Mouse (Mus musculus) embryo, embryonic 11 days (tissue): ENCODE data around the gene Naa20.

Experiments used
- DNase-seq: peaks from one replicate; pipeline ENCODE4 v3.0.0-alpha.2; 2015

Gene Naa20

DNA sequence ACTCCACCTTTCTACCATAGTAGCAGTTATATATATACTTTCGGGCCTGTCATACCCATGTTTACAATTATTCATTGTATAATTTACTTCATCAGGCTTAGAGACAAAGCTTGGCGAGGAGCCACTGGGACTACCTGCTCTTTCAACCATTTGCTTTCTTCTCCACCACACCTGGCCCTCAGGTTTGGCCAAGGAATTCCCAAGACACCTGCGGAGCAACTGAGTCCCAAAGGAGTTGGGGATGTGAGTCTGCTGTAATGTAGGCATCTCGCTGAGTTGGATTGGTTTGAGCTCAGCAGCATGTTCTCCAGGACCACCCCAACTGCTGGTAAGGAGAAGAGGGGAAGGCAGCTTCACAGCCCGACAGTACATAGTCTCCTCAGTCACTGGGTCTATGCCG, at the start of gene Naa20:
Gene Naa20, plus strand, starts transcription at position 239 of the 400 bp plus-strand sequence.
- no peak for DNase-seq

DNA sequence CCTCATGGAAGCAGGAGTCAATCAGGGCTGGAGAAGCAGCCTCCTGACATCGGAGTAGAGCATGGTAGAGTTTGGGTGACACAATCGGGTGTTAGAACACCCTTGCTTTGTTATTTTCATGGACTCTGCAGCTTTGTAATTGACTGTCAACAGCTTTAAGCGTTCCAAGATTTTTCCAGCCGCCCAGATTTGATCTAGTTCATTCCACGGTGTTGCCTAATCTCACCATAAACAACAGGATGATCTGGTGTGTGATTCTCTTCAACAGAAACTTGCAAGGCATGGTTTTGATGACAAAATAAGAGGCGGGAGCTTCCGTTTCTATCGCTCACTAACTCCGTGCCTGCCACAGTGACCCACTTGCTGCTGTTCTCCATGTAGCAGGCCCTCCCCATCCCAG, 46.1 kb upstream of the Naa20 start:
- DNase-seq, result no peak

DNA sequence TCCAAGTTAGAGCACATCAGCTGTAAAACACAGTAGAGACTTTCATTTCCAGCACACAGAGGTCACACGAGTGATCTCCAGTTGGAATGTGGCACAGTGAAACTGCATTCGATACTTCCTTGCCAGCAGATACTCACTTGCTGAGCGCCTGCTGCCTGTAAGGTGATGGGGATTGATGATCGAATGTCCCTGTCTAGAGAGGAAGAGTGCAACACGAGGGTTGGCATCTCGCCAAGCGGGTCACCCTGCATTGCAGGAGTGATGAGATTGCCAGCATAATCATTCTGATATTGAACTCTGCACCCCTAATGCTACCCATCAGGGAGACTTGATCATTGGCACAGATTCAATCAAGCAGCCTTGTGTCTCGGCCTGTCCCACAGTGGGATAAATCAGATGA, 44.0 kb upstream of the Naa20 start:
- no peak for DNase-seq

DNA sequence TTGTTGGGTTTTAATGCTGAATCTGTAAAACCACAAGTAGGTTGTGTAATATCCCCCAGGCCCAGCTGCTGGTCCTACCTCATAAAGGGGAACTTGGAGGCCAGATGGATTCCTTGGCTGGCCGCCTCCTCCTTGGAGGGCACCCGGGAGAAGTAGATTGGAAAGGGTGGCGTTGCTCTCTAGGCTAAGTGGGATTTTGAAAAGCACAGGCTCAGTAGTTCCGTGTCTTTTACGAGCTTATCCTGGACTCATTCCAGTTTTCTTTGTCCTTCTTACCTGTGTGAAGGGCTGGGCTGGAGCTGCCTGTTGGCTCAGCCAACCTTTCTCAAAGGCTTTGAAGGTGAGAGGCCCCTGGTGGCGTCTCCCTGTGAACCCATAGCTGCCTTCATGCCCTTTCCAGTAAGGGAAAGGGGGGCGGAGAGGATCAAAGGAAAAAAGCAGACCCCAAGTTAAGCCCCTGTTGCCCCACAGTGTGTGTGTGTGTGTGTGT, 42.4 kb upstream of the Naa20 start:
- peak; percentile 49 for DNase-seq

DNA sequence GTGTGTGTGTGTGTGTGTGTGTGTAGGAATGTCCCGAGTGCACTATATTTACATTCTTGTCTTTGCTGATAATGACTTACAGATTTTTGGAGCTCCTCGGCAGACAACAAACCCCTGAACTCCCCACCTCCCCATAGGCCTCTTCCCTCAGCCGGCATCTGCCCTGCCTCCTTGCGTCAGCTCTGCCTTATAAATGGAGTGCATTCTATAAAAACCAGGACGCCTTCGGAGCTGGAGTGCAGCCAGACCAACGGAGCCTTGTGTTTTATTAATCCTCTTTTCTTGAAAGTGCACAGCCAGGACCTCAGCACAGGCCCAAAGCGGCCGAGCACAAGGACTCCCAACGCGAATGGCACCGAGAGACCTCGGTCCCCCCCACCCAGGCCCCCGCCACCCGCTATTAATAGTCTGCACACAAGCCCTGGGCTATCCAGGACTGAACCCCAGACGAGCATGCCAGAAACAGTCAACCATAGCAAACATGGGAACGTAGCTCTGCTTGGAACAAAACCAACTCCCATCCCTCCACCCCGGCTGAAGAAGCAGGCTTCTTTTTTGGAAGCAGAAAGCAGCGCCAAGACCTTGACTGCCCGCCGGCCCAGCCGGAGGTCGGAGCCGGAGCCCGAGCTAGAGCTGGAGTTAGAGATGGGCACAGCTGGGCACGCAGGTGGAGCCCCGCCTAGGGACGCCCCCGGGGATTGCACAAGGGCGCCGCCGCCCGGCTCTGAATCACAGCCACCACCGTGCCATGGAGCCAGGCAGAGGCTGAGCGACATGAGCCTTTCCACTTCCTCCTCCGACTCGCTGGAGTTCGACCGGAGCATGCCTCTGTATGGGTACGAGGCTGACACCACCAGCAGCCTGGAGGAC, 41.7 kb upstream of the Naa20 start:
- DNase-seq, result peak; percentile 76

DNA sequence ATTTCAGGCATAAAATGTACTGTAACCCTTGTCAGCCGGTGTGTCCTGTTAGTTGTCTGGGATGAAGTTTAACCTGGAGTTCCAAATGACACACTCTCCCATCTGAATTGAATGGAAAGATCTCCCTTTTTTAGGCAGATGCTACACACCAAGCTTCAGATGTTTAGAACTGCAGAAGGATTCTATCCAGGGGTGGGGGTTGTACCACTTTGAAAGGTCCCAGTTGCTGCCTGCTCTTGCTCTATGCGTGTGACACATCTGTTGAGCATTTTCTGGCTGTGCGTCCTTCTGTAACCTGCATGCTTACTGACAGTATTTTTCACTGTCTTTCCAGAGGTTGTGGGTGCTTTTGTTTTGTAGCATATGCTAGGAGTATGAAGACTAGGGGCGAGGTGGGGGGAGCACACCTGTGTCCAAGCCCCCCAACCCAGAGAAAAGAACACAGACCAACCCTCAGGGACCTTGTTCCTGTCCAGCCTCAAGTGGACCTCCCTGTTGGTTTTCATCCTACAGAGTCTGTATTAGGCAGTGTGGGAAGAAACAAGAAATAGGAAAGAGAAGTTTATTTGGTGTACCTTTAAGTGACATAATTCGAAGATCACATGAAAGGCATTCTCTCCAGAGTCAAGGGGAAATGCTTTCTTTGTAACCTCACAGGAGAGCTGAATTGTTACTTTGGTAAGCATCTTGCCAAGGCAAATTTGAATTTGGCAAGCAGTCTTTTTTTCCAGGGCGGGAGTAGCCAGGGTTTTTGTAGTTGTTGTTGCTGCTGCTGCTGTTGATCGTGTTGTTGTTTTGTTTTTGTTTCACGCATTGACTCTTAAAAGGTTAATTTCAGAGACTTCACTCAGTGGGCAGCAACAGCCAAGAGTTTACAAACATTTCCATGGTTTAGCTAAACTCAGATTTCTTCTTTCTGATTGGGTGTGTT, 40.4 kb upstream of the Naa20 start:
- peak; percentile 23 for DNase-seq

DNA sequence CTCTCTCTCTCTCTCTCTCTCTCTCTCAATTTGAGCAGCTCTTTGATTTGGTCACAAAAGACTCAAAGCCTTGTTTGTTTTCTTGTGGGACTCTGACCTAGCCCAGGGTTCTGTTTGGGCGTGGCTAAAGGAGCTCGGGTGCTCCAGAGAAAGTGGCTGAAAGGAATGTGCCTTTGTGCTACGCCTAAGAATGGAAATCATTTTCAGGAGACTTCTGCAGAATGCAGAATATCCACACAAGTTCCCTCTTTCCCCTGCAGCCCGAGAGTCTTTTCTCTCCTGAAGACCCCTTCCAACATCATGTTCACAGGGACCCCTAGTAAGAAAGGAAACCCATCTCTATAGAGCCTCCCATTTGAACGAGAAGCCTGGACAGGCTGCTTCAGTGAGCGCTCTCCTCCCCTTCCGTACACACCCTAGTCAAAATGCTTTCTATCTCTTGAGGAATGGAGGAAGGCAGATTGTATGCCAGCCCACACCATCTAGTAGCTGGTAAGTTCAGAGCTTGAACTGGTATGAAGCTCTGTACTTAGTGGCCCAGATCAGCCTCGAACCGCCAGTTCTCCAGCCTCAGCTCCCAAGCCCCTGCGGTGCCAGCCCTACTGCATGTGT, 39.6 kb upstream of the Naa20 start:
- peak; percentile 62 for DNase-seq

DNA sequence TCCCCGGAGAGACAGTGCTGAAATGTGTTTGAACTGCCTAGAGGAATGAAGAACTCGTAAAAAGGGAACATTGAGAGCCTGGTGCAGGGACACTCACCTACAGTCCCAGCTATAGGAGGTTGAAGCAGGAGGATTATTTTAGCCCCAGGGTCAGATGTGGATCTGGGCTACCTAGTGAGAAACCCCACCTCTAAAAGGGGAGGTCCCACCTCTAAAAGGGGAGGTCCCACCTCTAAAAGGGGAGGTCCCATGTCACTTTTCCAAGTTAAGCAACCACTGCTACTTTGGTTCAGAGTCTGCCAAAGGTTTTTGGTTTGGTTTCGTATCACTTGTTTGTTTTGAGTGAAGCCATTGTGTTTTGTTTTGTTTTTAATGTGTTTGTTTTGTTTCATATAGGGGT, 36.6 kb upstream of the Naa20 start:
- no peak for DNase-seq

DNA sequence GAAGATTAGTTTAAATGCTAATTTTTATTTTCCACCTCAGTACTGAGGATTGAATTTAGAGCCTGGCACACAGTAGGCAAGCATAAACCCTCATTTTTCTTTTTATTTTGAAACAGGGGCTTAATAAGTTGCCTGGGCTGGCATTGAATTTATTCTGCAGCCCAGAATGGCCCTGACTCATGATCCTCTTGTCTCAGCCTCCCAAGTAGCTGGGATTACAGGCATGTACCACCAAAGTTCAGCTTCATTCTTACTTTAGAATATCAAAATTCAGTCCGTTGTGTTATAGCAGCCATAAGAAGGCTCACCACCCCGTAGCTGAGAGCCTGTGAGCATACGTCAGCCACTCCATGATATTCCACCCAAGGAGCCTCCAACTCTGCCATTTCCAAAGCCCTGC, 35.7 kb upstream of the Naa20 start:
- no peak for DNase-seq

DNA sequence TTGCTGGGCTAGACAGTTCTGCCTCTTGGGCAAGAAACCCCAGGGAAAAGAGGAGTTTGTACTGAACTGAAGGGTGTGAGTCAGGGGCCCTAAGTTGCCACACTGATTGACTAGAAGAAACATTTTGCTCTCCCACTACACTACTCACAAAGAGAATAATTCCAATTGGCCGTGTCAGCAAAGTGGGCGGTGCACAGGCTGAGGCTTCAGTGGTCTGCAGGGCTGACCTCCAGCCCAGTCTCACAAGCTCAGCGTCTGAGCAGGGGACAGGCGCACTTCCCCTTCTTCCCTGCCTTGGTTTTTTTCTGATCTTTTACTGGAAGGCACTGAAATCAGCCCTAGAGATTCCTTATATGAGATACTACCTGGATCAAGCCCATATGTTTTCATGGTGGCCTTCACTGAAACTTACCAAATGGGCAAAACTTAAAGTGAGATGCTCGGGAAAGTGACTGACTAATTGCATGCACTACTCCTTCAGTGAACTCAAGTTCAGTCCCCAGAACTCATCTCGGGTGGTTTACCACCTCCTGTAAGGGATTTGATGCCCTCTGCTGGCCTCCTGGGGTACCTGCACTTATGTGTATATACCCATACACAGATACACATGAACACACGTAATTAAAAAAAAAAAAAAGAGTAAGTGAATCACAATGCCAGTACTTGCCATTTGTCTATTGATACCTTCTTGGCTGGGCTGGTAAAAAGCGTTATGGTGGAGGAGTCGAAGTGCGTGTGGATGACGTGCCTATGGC, 35.0 kb upstream of the Naa20 start:
- no peak for DNase-seq

DNA sequence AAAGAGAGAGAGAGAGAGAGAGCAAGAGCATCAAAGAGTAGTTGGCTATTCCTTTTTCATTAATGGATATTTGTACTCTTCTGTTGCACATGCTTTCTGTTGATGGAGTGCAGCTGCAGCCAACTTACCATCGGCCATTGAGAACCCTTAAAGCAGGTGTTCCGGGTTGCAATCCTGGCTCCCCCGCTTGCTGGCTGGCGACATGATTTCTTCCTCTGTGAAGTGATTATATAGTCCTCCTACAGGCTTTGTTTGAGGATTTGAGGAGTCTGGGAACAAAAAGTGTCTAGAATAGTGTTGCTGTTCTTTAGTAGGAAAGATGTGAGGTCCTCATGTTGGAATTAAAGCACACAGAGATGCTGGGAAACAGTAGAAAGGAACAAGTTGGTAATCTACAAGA, 30.6 kb upstream of the Naa20 start:
- no peak for DNase-seq

DNA sequence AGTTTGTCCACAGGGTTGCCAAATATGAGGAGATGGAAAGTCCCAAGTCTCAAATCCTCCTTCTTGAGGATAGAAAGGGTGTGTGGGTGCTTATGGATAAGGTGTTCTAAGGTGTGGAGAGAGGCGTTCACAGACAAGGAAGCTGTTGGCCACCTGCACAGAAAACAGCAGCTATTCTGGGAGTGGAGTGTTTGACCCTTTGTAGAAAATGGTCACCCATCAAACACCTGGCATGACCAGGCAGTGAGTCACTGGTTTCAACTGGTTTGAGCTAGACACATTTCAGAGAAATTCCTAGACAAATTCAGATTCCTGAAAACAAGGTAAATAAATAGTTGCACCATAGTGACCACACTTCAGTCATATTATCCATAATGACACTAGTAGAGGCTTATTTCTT, 29.8 kb upstream of the Naa20 start:
- DNase-seq, result no peak

DNA sequence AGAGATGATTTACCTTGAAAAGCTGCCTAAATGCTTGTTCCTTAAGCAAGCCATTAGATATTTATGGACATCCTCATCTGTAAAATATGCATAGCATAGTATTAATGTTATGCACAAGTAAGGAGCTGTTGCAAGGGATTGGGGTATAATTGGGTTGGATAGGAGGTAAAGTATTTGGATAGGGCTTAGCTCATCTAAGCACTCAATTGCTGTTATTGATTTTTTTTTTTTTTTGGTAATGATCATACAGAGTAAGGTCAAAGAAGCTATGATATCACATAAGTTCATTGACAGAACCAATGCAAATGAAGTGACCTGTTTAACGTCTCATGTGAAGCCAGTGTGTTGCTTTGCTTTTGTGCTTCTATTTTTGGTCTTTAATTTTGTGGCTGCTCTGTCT, 27.9 kb upstream of the Naa20 start:
- no peak for DNase-seq

DNA sequence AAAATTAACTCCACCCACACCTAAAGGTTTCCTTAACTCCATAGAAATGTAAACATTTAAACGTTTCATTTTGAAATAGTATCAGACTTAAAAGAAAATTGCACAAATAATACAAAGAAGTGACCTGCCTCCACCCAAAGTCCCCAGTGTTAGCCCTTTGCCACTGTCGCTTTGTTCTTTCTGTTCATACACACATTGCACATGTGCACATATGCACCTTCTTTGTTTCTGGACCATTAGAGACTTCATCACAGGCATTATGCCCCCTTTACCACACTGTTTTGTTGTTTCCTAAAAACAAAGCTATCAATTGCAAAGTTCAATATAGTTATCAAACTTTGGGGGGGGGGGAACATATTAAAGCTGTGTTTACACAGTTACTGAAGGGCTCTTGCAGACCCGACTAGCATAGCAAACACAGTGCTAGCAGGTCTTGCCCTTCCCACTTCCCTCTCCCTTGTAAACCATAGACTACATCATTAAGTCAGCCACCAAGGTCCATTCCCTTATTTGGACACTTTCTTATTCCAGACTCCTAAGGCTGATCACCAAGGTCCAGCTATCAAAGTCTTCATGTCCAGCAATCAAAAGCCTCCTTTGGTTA, 26.9 kb upstream of the Naa20 start:
- no peak for DNase-seq

DNA sequence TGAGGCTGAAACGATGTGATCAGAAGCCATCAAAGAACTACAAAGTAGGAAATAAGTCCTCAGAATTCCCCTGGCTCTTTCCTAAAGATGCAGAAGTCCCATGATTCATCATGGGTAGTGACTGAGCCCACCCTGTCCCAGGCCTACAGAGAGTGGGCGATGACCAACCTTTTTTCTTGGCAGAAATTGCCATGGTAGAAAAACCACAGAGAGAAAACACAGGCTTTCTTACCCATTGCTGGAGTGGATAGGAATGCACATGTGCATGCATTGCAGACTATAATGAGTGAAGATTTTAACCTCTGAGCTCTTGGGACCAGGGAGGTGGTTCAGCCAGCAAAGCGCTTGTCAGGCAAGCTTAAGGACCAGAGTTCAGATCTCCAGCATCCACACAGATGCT, 24.7 kb upstream of the Naa20 start:
- no peak for DNase-seq

DNA sequence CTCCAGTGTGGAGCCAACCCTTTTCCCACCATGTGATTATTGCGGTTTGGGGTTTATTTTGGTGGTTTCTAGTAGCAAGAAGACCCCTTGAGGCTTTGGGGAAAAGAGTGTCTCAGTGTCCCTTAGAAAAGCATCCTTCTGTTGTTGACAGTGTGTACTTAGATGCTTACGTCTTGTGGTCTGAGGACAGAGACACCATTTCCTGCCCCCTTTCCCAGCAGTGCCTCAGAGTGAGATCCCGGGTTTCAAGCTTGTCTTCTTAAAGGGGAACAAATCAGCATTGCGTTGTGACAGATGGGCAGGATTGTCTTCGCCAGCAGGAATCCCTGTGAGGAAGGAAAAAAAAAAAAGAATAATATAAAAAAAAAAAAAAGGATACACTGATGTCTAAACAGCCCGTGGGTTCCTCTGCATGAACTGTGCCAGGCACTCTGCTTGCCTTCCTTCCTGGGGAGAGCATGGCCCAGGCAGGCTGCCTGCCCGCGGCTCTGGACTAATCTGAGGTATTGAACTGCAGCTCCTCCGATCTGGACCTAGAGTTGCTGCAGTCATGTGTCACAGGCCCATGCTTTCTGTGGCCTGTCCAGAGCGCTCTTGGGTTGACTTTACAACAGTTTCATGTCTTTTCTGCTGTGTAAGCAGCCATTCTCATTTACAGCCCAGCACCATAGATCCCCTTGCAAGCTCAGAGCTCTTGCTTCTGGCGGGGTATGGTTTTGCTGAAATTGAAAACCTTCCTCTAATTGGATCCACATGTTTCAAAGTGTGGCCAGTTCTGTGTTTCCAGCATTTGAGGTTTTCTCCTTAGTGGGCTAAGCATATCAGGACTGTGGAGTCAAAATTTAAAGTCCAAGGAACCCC, 20.8 kb upstream of the Naa20 start:
- peak; percentile 77 for DNase-seq

DNA sequence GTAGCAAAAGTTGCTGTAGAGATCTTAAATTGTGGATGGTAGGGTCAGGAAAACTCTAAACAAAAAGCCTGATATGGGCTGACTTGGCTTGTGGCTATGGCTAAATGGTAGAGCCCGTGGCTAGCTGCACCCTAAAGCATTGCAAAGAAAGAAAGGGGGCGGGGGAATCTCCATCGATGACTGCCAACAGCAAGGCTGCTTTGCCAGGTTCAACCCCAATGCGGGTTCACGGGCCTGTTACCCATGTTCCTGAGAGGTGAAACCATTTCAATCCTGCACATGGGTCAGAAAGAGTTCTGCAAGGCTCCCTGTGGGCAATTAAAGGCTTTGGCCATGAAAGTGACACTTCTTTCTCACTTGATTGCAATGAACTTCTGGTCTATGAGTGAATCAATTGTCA, 20.0 kb upstream of the Naa20 start:
- no peak for DNase-seq

DNA sequence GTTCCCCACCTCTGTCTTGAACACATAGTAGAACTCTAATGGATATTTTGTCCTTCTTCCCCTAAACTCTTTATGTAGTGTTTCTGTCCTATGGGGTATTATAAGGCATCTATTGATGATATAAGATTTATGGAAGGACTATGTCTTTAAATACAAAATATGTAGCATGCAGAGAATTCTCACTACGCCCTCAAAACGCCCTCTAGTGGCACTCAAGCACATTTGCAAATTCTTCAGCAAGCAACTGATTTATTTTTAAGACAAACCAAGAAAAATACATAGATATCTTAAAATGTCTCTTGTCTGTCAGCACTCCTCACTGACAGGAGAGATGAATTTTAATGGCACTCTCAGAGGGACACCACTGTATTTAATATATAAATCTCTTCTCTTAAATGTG, 19.5 kb upstream of the Naa20 start:
- DNase-seq, result no peak

DNA sequence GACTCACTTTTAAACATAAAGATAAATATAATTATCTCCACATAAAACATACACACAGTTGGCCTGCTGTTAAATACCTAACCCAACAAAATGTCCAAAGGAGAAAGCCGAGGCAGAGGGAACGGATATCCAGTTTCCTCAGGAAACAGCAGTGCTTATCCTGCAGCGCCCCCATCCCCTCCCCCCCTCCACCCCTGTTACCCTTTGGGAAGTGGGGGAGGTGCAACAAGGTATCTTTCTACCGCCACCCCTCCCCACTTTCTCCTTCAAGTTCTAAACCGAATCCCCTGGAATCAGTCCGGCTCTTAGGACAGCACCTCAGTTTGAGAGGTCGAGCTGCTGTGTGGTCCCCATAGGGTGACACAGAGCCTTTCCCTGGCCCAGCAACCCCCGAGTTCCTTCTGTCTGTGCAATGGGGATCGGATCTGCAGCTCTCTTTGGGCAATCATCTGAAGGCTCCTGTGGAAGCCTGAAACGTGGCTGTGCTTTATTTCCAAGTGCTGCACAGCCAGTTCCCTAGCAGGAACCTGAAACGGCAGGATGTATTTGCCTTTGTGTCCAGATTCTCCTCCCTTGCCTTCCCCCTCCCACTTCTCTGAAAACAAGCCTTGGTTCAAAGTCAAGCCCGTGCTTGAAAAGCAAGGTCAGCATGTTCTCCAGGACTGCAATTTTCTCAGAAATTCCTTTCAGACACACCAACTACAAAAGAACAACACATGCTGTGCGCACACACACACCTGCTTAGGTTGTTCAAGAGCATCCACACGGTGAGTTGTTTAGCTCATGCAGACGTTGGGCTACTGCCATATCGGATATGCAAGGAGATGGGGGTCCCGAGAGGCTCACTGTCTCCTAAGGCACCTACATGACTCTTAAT, 17.6 kb upstream of the Naa20 start:
- DNase-seq, result peak; percentile 61
